In the genomic region with DNA sequence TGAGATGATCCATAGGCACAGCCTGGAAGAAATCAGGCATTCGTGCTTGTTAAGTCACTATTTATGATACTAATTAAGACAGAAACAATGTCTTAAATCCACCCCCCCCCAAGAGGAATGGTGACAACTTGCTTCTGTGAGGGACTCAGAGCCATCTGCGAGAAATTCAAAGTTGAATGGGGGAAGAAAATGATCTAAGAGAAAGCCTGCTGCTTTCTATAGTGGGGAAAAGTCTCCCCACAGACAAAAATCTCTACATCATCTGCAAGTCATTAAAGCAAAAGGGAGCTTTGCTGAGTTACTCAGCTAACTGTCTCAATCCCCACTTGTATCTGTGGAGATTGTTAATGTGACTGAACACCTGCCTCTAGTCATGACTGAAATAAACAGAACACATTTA, we compare ENCODE assay signal across 28 mouse cellular contexts. TPM values are rescaled to one million over a fixed set of nuclear protein-coding genes. Genes with fewer than 3 reads are reported as not detected.
"Had no signal": no experiment of that assay in that cellular context is flagged by ENCODE, and none has a peak within 500 bp of the region (broad histone marks: within the 10 kb centered on the region; RNA-seq: fewer than 3 reads in every experiment).

No protein-coding gene starts in this region.

- H3K4me3 ChIP-seq: kidney, embryonic 15.5 days; limb, embryonic 13.5 days; liver, embryonic 13.5 days; neural tube, embryonic 12.5 days; neural tube, embryonic 15.5 days; stomach, embryonic 15.5 days had no signal

- H3K9ac ChIP-seq: kidney, embryonic 15.5 days; limb, embryonic 13.5 days; liver, embryonic 13.5 days; neural tube, embryonic 12.5 days; neural tube, embryonic 15.5 days; stomach, embryonic 15.5 days had no signal

- DNase-seq: kidney, adult 11 months; kidney, adult 8-10 months; kidney, postnatal 4 days; left cerebral cortex, postnatal 4 days; liver, embryonic 13.5 days; lung, adult 2 months; lung, postnatal 14 days; lung, postnatal 4 days; midbrain, embryonic 14.5 days; retina, postnatal 1 day; spleen, adult 18-20 months; thymus, adult 18-20 months; thymus, postnatal 36 days had no signal

- H3K27me3 ChIP-seq: kidney, embryonic 15.5 days; limb, embryonic 13.5 days; liver, embryonic 13.5 days; neural tube, embryonic 12.5 days; neural tube, embryonic 15.5 days; stomach, embryonic 15.5 days had no signal

- H3K36me3 ChIP-seq: kidney, embryonic 15.5 days; limb, embryonic 13.5 days; liver, embryonic 13.5 days; neural tube, embryonic 12.5 days; neural tube, embryonic 15.5 days; stomach, embryonic 15.5 days had no signal

- H3K4me1 ChIP-seq: kidney, embryonic 15.5 days; limb, embryonic 13.5 days; liver, embryonic 13.5 days; neural tube, embryonic 12.5 days; neural tube, embryonic 15.5 days; stomach, embryonic 15.5 days had no signal

- H3K9me3 ChIP-seq: kidney, embryonic 15.5 days; limb, embryonic 13.5 days; liver, embryonic 13.5 days; neural tube, embryonic 12.5 days; neural tube, embryonic 15.5 days; stomach, embryonic 15.5 days had no signal

- H3K4me2 ChIP-seq: kidney, embryonic 15.5 days; limb, embryonic 13.5 days; liver, embryonic 13.5 days; midbrain, embryonic 11.5 days; neural tube, embryonic 12.5 days; neural tube, embryonic 15.5 days; stomach, embryonic 15.5 days had no signal

- H3K27ac ChIP-seq: kidney, embryonic 15.5 days; limb, embryonic 13.5 days; liver, embryonic 13.5 days; neural tube, embryonic 12.5 days; neural tube, embryonic 15.5 days; stomach, embryonic 15.5 days had no signal

RNA-seq across cellular contexts. Expression of a gene that starts 27.4 kb away (rescaled TPM):
- total RNA-seq: layer of hippocampus, adult 18-20 months; layer of hippocampus, postnatal 25 days; left cerebral cortex, adult 18-20 months; left cerebral cortex, postnatal 4 days; liver, adult 2 months; megakaryocyte progenitor cell, adult 5-6 weeks; midbrain, postnatal 0 days had no signal
- polyA plus RNA-seq: kidney, embryonic 15.5 days; limb, embryonic 13.5 days; liver, adult 2 months; liver, embryonic 13.5 days; liver, embryonic 16.5 days; lung, adult 2 months; lung, embryonic 16.5 days; midbrain, embryonic 11.5 days; midbrain, embryonic 14.5 days; midbrain, postnatal 0 days; neural tube, embryonic 12.5 days; neural tube, embryonic 15.5 days; stomach, embryonic 15.5 days; urinary bladder, adult 2 months had no signal
